Mouse (Mus musculus) intestine, postnatal 0 days (tissue): ENCODE measurements around the gene Myo1d. TPM values are rescaled to one million over a fixed set of nuclear protein-coding genes. Genes with fewer than 3 reads are reported as not detected.
A peak's percentile ranks its signal among the peaks of the same experiment; 100 is the strongest.

Experiments
- ATAC-seq: fragments of 200-750 bp; cut with Nextera tagmentation; 2 replicates; pipeline ENCODE4 v1.8.0; 2017; ENCODE audit warnings: mild to moderate bottlenecking, moderate TSS enrichment, moderate library complexity
- H3K27ac ChIP-seq: fragments of 300-500 bp; sonication (generic); 2 replicates; pipeline ENCODE4 v1.5.1; 2014; ENCODE audit warnings: mild to moderate bottlenecking, low read depth, low read length, moderate library complexity
- H3K27me3 ChIP-seq: fragments of 300-500 bp; sonication (generic); replicated peaks from 2 replicates; pipeline ENCODE4 v1.6.1; 2014; ENCODE audit warnings: low read length, mixed read lengths; ENCODE audit not compliant: control insufficient read depth, insufficient read depth
- H3K36me3 ChIP-seq: fragments of 300-500 bp; sonication (generic); 2 replicates; pipeline ENCODE4 v1.6.1; 2014; ENCODE audit warnings: mild to moderate bottlenecking, moderate library complexity; ENCODE audit not compliant: control insufficient read depth, insufficient read depth
- H3K4me1 ChIP-seq: fragments of 300-500 bp; sonication (generic); replicated peaks from 2 replicates; pipeline ENCODE4 v1.6.1; 2014; ENCODE audit warnings: antibody characterized with exemption, low read length, mixed read lengths; ENCODE audit not compliant: control insufficient read depth, insufficient read depth
- H3K4me2 ChIP-seq: fragments of 300-500 bp; sonication (generic); replicated peaks from 2 replicates; pipeline ENCODE4 v1.6.1; 2014; ENCODE audit warnings: low read depth, mild to moderate bottlenecking, moderate library complexity
- H3K4me3 ChIP-seq: fragments of 300-500 bp; sonication (generic); 2 replicates; pipeline ENCODE4 v1.5.1; 2014; ENCODE audit warnings: low read depth, low read length
- H3K9ac ChIP-seq: fragments of 300-500 bp; sonication (generic); 2 replicates; pipeline ENCODE4 v1.6.1; 2014; ENCODE audit warnings: mild to moderate bottlenecking, low read depth, low read length
- H3K9me3 ChIP-seq: fragments of 300-500 bp; sonication (generic); 2 replicates; pipeline ENCODE4 v1.6.1; 2016; ENCODE audit warnings: mixed run types; ENCODE audit not compliant: control insufficient read depth
- CTCF ChIP-seq: sonication (generic); IDR thresholded peaks from 2 replicates; pipeline ENCODE4 v1.5.1; 2016; ENCODE audit warnings: low read depth, mild to moderate bottlenecking, control low read depth, antibody characterized with exemption, moderate library complexity
- WGBS: fragments of 180-500 bp; shearing (Covaris S2); extraction: QIAGEN DNeasy Blood & Tissue Kit; methylation state at CpG from one replicate; pipeline ENCODE4 v1.1.7; 2014; 5-methylcytosine and 5-hydroxymethylcytosine counted together
- polyA plus RNA-seq: library from polyadenylated mRNA; unstranded; fragments of >200 nt; fragmentation: Nextera tagmentation; extraction: Ambion mirVana; gene quantifications from 2 replicates; pipeline ENCODE4 v1.2.1, GENCODE M21; 2015

Myo1d gene
- polyA plus RNA-seq, 1 experiment from 2014 or later = 57.2 TPM

GRCm38 (mm10) chr11:80602041-80602458 is 177.8 kb downstream of the Myo1d start:
- H3K4me3 ChIP-seq = no peak overlapping the region
- H3K27ac ChIP-seq = no peak overlapping the region
- no peak overlapping the region for H3K4me2 ChIP-seq
- peaks cover 6% of the 10 kb centered on the region for H3K36me3 ChIP-seq
- H3K9me3 ChIP-seq = no peaks in the 10 kb centered on the region
- 45% methylated on average over 8 of the region's 8 CpGs for WGBS
- no peak overlapping the region for H3K9ac ChIP-seq
- no peaks in the 10 kb centered on the region for H3K27me3 ChIP-seq
- no peak for ATAC-seq
- TF ChIP-seq CTCF = peak; percentile 65
- no peaks in the 10 kb centered on the region for H3K4me1 ChIP-seq

DNA sequence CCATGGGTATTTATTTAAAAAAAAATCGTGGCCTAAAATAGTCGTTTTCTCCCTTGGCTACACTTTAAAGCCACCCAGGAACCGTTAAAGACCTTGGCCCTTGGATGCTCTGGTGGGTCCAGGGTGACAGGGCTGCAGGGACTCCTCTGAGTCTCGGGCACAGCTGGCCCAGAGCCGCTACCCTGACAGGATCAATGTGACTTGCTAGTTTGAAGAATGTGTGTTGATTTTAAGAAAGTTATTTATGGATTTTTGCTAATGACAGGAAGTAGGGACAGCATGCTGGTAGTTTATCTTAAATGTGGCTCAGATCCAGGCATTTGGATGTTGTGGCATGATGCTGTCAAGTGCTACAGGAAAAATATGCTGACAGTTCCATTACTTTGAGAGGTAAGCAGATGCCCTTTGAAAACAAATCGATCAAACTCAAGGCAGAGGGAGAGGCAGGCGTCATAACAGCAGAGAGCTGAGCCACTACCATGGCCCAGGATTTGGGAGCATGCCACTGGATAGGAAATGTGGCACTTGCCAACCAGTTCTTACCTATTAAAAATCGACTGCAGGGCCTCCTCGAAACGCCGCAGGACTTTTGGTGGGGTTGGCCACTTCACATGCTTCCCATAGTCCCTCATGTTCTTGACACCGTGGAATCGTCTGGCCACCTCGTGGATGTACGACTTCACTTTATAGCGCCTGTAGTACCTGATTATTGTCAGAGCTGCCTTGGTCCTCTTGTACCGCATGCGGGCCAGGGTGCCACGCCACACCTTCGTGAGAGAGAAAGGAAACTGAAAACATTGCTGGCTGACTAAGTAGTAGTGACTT is 178.6 kb downstream of the Myo1d start:
- Histone ChIP-seq H3K9ac (no peak overlapping the region), H3K4me1 (no peaks in the 10 kb centered on the region), H3K36me3 (peaks cover 6% of the 10 kb centered on the region), H3K4me3 (no peak overlapping the region), H3K4me2 (no peak overlapping the region), H3K9me3 (no peaks in the 10 kb centered on the region), H3K27ac (no peak overlapping the region), H3K27me3 (no peaks in the 10 kb centered on the region)
- TF ChIP-seq CTCF = no peak
- no peak for ATAC-seq
- WGBS = 71% methylated on average over 20 of the region's 20 CpGs

- TF ChIP-seq CTCF = no peak
- no peak for ATAC-seq
Measured at GRCm38 (mm10) chr11:80595482-80595881, 184.3 kb downstream of the Myo1d start.

DNA sequence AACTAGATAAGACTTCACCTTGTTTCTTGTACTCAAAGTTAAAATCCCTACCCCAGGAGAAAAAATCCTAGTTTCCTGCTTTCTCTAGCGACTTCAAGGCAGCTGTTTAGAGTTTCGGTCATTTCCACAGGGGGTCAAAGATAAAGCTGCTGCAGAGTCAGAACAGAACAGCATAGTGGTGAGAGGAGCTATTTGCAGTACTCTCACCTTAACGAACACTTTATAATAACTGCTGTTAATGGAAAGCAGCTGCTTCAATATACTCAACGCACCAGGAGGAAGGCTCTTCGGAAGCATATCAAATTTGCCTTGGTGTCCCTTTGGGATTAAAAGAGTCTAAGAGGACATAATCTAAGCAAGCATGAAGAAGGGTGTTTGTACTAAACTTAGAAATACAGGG is 190.4 kb downstream of the Myo1d start:
- Histone ChIP-seq H3K36me3 (peaks cover 32% of the 10 kb centered on the region), H3K27me3 (no peaks in the 10 kb centered on the region), H3K9ac (no peak overlapping the region), H3K4me1 (no peaks in the 10 kb centered on the region), H3K4me3 (no peak overlapping the region), H3K27ac (no peak overlapping the region), H3K9me3 (no peaks in the 10 kb centered on the region), H3K4me2 (no peak overlapping the region)
- 58% methylated on average over 5 of the region's 5 CpGs for WGBS
- TF ChIP-seq CTCF = no peak
- ATAC-seq = no peak

More at GRCm38 (mm10) chr11:80595482-80595881, 184.3 kb downstream of the Myo1d start:
- WGBS = 88% methylated on average over 1 of the region's 1 CpGs
- Histone ChIP-seq H3K27me3 (no peaks in the 10 kb centered on the region), H3K27ac (no peak overlapping the region), H3K9me3 (no peaks in the 10 kb centered on the region), H3K36me3 (peaks cover 23% of the 10 kb centered on the region), H3K4me2 (no peak overlapping the region), H3K4me1 (0 out of 2 replicates have a peak, but pooled peaks cover 3% of the 10 kb centered on the region), H3K9ac (no peak overlapping the region), H3K4me3 (no peak overlapping the region)

- Histone ChIP-seq H3K4me2 (no peak overlapping the region), H3K9me3 (no peaks in the 10 kb centered on the region), H3K27me3 (no peaks in the 10 kb centered on the region), H3K36me3 (peaks cover 19% of the 10 kb centered on the region; the same call in 1 of the 2 replicates), H3K27ac (no peak overlapping the region), H3K9ac (no peak overlapping the region), H3K4me3 (no peak overlapping the region), H3K4me1 (no peaks in the 10 kb centered on the region)
- no peak for TF ChIP-seq CTCF
- no peak for ATAC-seq
Measured at GRCm38 (mm10) chr11:80585761-80586160, 194.1 kb downstream of the Myo1d start.

- Histone ChIP-seq H3K36me3 (peaks cover 16% of the 10 kb centered on the region; the same call in 1 of the 2 replicates), H3K4me3 (no peak overlapping the region), H3K9ac (no peak overlapping the region), H3K27me3 (no peaks in the 10 kb centered on the region), H3K27ac (no peak overlapping the region), H3K4me1 (no peaks in the 10 kb centered on the region), H3K4me2 (no peak overlapping the region), H3K9me3 (no peaks in the 10 kb centered on the region)
- WGBS = 61% methylated on average over 11 of the region's 11 CpGs
- no peak for TF ChIP-seq CTCF
- no peak for ATAC-seq
Measured at GRCm38 (mm10) chr11:80585211-80585610, 194.6 kb downstream of the Myo1d start.
